Mouse (Mus musculus) liver, embryonic 13.5 days (tissue): Measurements from ENCODE around the gene Ap2a1. TPM values are rescaled to one million over a fixed set of nuclear protein-coding genes. Genes with fewer than 3 reads are reported as not detected.

Source experiments
- ATAC-seq: fragments of 200-750 bp; cut with Nextera tagmentation; 2 replicates; pipeline ENCODE4 v1.8.0; 2017; ENCODE audit warnings: low read depth, mild to moderate bottlenecking, moderate number of reproducible peaks, moderate library complexity
- DNase-seq: peaks from one replicate; pipeline ENCODE4 v3.0.0; 2022
- H3K27ac ChIP-seq: fragments of 300-500 bp; sonication (generic); 2 replicates; pipeline ENCODE4 v1.5.1; 2015; ENCODE audit warnings: moderate library complexity, mild to moderate bottlenecking, inconsistent platforms
- H3K27me3 ChIP-seq: fragments of 300-500 bp; sonication (generic); 2 replicates; pipeline ENCODE4 v1.6.1; 2015; ENCODE audit warnings: mild to moderate bottlenecking, inconsistent platforms
- H3K36me3 ChIP-seq: fragments of 300-500 bp; sonication (generic); 2 replicates; pipeline ENCODE4 v1.6.1; 2015; ENCODE audit warnings: mild to moderate bottlenecking, inconsistent platforms
- H3K4me1 ChIP-seq: fragments of 300-500 bp; sonication (generic); replicated peaks from 2 replicates; pipeline ENCODE4 v1.6.1; 2015; ENCODE audit warnings: inconsistent platforms
- H3K4me2 ChIP-seq: fragments of 300-500 bp; sonication (generic); 2 replicates; pipeline ENCODE4 v1.6.1; 2015; ENCODE audit warnings: inconsistent platforms, mild to moderate bottlenecking, moderate library complexity
- H3K4me3 ChIP-seq: fragments of 300-500 bp; sonication (generic); replicated peaks from 2 replicates; pipeline ENCODE4 v1.5.1; 2015; ENCODE audit warnings: mild to moderate bottlenecking, inconsistent platforms
- H3K9ac ChIP-seq: fragments of 300-500 bp; sonication (generic); 2 replicates; pipeline ENCODE4 v1.6.1; 2015; ENCODE audit warnings: mild to moderate bottlenecking, inconsistent platforms
- H3K9me3 ChIP-seq: fragments of 300-500 bp; sonication (generic); replicated peaks from 2 replicates; pipeline ENCODE4 v1.6.1; 2016; ENCODE audit warnings: inconsistent platforms
- WGBS: fragments of 180-500 bp; shearing (Covaris S2); methylation state at CpG from one replicate; pipeline ENCODE4 v1.1.7; 2015; ENCODE audit not compliant: insufficient replicate concordance; 5-methylcytosine and 5-hydroxymethylcytosine counted together
- polyA plus RNA-seq: library from polyadenylated mRNA; unstranded; fragments of >200 nt; fragmentation: Nextera tagmentation; extraction: Ambion mirVana; gene quantifications from 2 replicates; pipeline ENCODE4 v1.2.1, GENCODE M21; 2015

Gene Ap2a1
- polyA plus RNA-seq, 1 experiment from 2014 or later: 69.5 TPM

- H3K27me3 ChIP-seq: peaks cover 43% of the 10 kb centered on the region
- H3K36me3 ChIP-seq: no peaks in the 10 kb centered on the region
- H3K27ac ChIP-seq: peak overlapping the region; percentile 72
- peak overlapping the region; percentile 66 for H3K4me3 ChIP-seq
- H3K9ac ChIP-seq: peak overlapping the region; percentile 70
- ATAC-seq (peak; percentile 82), DNase-seq (peak; percentile 90)
- 6% methylated on average over 24 of the region's 24 CpGs for WGBS
- H3K9me3 ChIP-seq: no peaks in the 10 kb centered on the region
- peaks cover 26% of the 10 kb centered on the region for H3K4me1 ChIP-seq
- H3K4me2 ChIP-seq: peak overlapping the region; percentile 98
These were observed 23.5 kb upstream of the Ap2a1 start for GRCm38 (mm10) chr7:44952611-44953306.

DNA sequence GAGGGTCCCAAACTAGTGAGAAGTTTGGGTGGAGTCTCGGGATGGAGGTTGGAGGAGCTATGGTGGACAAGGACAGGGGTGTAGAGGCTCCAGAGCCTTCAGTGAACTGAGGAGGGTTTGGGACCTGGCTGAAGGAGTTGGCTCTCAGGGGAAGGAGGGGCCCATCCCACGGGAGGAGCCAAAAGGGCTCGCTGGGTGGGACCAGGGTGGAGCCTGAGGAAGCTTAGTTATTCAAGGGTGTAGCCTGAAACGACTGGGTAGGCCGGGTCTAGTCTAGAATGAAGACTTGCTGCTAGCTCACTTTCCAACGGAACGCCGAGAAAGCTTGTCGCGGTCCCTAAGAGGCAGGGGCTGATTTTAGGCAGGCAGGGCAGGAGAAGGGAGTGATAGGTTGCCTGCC is 22.7 kb upstream of the Ap2a1 start:
- peaks cover 51% of the 10 kb centered on the region for H3K27me3 ChIP-seq

GRCm38 (mm10) chr7:44949922-44950321 is 20.6 kb upstream of the Ap2a1 start:
- DNase-seq: no peak
- Histone ChIP-seq H3K4me3 (no peak overlapping the region), H3K9me3 (no peaks in the 10 kb centered on the region), H3K4me2 (no peak overlapping the region), H3K27me3 (peaks cover 54% of the 10 kb centered on the region), H3K36me3 (no peaks in the 10 kb centered on the region), H3K4me1 (peaks cover 26% of the 10 kb centered on the region), H3K27ac (no peak overlapping the region), H3K9ac (no peak overlapping the region)
- 46% methylated on average over 6 of the region's 6 CpGs for WGBS
- ATAC-seq: no peak

More for the DNA sequence above, 22.7 kb upstream of the Ap2a1 start:
- H3K27ac ChIP-seq: peak overlapping the region; percentile 72
- H3K4me2 ChIP-seq: peak overlapping the region; percentile 98
- no peaks in the 10 kb centered on the region for H3K36me3 ChIP-seq
- no peaks in the 10 kb centered on the region for H3K9me3 ChIP-seq
- WGBS: under 1% methylated on average over 10 of the region's 10 CpGs
- peak overlapping the region; percentile 70 for H3K9ac ChIP-seq
- H3K4me3 ChIP-seq: peak overlapping the region; percentile 66
- DNase-seq (peak; percentile 75), ATAC-seq (peak; percentile 85)
- H3K4me1 ChIP-seq: peaks cover 26% of the 10 kb centered on the region

- no peak for DNase-seq
- no peak within 1 kb of the TSS for H3K4me2 ChIP-seq
- no peaks in the 10 kb centered on the region for H3K9me3 ChIP-seq
- H3K27ac ChIP-seq: no peak within 1 kb of the TSS
- peaks cover 12% of the 10 kb centered on the region; the same call in 1 of the 2 replicates for H3K27me3 ChIP-seq
- H3K9ac ChIP-seq: no peak within 1 kb of the TSS
- no peak within 1 kb of the TSS for H3K4me3 ChIP-seq
- no peaks in the 10 kb centered on the region for H3K4me1 ChIP-seq
- no peak for ATAC-seq
- H3K36me3 ChIP-seq: no peaks in the 10 kb centered on the region
- WGBS: 75% methylated on average over 7 of the region's 7 CpGs
These were observed 13.6 kb upstream of the Ap2a1 start, which contains the start of gene Tsks for GRCm38 (mm10) chr7:44942904-44943303. Gene Tsks, plus strand, starts transcription at chr7:44943204.

DNA sequence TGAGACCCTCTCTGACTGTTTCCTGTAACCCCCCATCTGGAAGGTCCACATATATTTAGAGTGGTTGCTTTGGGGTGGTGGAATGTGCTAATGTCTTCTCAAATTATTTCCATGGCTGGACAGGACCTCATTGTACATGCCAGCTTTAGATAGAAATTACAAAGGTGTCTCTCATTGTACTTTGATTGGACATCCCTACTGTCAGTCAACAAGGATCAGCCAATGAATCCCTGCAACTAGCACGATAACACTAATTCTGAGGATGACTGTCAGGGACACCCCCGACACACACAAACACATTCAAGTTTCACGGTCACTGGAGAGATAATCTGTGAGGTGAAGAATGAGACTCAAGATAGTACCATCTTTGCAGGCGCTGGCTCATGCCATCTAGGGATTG is 9.4 kb upstream of the Ap2a1 start:
- H3K9ac ChIP-seq: no peak overlapping the region
- no peak for ATAC-seq
- no peak overlapping the region for H3K4me2 ChIP-seq
- no peak overlapping the region for H3K4me3 ChIP-seq
- H3K36me3 ChIP-seq: no peaks in the 10 kb centered on the region
- no peak overlapping the region for H3K27ac ChIP-seq
- no peaks in the 10 kb centered on the region for H3K4me1 ChIP-seq
- H3K27me3 ChIP-seq: 0 out of 2 replicates have a peak, but pooled peaks cover 2% of the 10 kb centered on the region
- no peak for DNase-seq
- no peaks in the 10 kb centered on the region for H3K9me3 ChIP-seq
- 69% methylated on average over 4 of the region's 4 CpGs for WGBS

DNA sequence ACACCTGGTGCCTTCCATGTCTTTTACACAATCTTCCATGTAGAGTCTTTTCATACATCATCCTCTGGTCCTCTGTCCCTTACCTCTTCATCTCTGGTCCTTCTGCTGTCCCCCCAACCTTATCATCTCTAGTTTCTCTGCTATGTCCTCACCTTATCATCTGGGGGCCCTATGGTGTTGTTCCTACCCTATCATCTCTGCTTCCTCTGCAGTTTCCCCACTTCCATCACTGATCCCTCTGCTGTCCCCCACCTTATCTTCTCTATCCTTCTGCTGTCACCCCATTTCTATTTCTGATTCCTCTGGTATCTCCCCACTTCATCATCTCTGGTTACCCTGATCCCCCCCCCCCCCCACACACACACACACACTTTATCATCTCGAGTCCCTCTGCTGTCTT is 726 bp downstream of the Ap2a1 start:
- Histone ChIP-seq H3K4me2 (peak overlapping the region; percentile 88), H3K4me3 (peak overlapping the region; percentile 98), H3K4me1 (peaks cover 55% of the 10 kb centered on the region), H3K27ac (peak overlapping the region; percentile 98), H3K9ac (peak overlapping the region; percentile 96), H3K36me3 (peaks cover 34% of the 10 kb centered on the region), H3K9me3 (no peaks in the 10 kb centered on the region), H3K27me3 (no peaks in the 10 kb centered on the region)
- WGBS: 0% methylated on average over 1 of the region's 1 CpGs
- DNase-seq (peak; percentile 34), ATAC-seq (peak; percentile 24)

- no peak for DNase-seq
- no peaks in the 10 kb centered on the region for H3K27me3 ChIP-seq
- H3K4me1 ChIP-seq: peaks cover 72% of the 10 kb centered on the region
- no peaks in the 10 kb centered on the region for H3K9me3 ChIP-seq
- ATAC-seq: no peak
- no peak overlapping the region for H3K4me2 ChIP-seq
- peaks cover 64% of the 10 kb centered on the region for H3K36me3 ChIP-seq
- no peak overlapping the region for H3K4me3 ChIP-seq
- H3K9ac ChIP-seq: no peak overlapping the region
- 69% methylated on average over 3 of the region's 3 CpGs for WGBS
- no peak overlapping the region for H3K27ac ChIP-seq
These were observed 3.8 kb downstream of the Ap2a1 start for GRCm38 (mm10) chr7:44925468-44925867.

DNA sequence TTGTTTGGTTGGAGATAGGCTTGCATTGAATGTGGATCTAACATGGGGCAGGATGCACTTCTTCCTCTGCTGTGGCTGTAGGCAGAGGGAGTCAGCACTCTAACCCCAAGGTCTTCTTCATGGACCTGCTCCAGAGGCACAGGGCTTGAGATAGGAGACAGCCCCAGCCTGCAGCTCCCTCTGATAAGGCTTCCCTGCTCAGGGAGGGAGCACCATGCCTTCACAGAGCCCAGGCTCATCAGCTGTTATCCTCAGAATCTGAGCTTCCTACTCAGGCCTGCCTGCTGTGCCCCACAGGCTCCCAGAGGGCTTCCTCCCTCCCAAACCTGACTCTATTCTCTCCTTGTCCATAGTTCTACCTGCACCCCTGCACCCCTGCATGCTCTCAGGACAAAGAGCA is 6.8 kb downstream of the Ap2a1 start:
- Histone ChIP-seq H3K4me1 (peaks cover 78% of the 10 kb centered on the region), H3K4me2 (peak overlapping the region; percentile 32), H3K9ac (peak overlapping the region; percentile 24; the same call in 1 of the 2 replicates), H3K36me3 (peaks cover 82% of the 10 kb centered on the region), H3K9me3 (no peaks in the 10 kb centered on the region), H3K27ac (peak overlapping the region; percentile 60), H3K27me3 (no peaks in the 10 kb centered on the region), H3K4me3 (no peak overlapping the region)
- peak; percentile 46 for DNase-seq
- ATAC-seq: peak; percentile 91

DNA sequence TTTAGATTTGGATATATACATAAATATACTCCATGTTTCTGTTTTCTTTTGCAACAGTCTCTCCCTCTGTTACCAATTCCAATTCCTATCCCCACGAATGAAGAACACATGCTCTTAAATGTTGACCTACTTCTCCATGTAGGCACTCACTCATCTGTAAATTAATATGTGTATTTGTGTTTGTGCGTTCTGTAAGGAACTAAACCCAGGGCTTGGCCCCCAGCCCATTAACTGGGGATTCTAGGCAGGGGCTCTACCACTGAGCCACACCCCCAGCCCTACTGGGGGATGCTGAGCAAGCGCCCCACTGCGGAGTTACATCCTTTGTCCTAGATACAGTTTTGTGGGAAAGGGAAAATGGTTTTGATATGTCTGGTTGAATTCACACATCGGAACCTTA is 10.2 kb downstream of the Ap2a1 start:
- H3K4me3 ChIP-seq: no peak overlapping the region
- H3K9ac ChIP-seq: peak overlapping the region; percentile 46
- ATAC-seq (no peak), DNase-seq (no peak)
- H3K4me2 ChIP-seq: no peak overlapping the region
- peaks cover 56% of the 10 kb centered on the region for H3K4me1 ChIP-seq
- no peaks in the 10 kb centered on the region for H3K27me3 ChIP-seq
- H3K9me3 ChIP-seq: no peaks in the 10 kb centered on the region
- H3K27ac ChIP-seq: peak overlapping the region; percentile 74; the same call in 1 of the 2 replicates
- peaks cover 88% of the 10 kb centered on the region for H3K36me3 ChIP-seq
- 91% methylated on average over 5 of the region's 5 CpGs for WGBS

DNA sequence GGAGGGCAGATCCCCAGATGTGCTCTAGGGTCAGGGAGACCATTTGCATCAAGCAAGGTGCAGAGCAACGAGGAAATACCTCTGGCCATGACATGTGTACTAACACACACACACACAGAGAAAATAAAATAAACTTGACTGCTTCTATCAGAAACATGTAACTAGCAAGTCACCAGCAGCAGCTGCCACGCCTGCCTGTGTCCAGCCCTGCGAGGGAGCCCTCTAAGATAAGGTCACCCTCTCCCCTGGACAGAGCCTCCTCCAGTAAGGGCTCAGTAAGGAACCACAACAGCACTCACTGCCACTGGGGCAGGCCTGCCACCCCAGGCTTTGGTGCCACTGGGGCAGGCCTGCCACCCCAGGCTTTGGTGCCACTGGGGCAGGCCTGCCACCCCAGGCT is 11.1 kb downstream of the Ap2a1 start:
- Histone ChIP-seq H3K9me3 (no peaks in the 10 kb centered on the region), H3K4me1 (peaks cover 49% of the 10 kb centered on the region), H3K4me3 (no peak overlapping the region), H3K27me3 (no peaks in the 10 kb centered on the region), H3K36me3 (peaks cover 88% of the 10 kb centered on the region), H3K4me2 (peak overlapping the region; percentile 43), H3K27ac (peak overlapping the region; percentile 74), H3K9ac (peak overlapping the region; percentile 46; the same call in 1 of the 2 replicates)
- ATAC-seq (peak; percentile 71), DNase-seq (no peak)
- WGBS: 45% methylated on average over 3 of the region's 3 CpGs

DNA sequence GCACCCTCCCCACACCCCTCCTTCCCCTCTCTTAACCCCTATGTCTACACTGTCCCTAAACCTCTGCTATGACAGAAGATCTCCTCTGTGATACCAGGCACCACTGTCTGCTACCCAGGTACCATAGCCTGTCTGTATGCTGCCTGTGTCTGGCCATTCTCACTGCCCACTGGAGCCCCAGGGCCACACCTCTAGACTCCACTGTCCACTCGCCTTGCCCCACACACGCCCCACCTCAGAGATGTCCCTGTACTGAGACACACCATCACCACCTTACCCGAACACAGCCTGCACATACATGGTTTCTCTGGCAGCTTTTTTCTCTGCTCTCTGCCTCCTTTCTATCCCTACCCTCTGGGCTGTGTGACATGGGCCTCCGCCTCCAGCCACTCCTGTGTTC is 12.4 kb downstream of the Ap2a1 start:
- no peak overlapping the region for H3K9ac ChIP-seq
- no peak overlapping the region for H3K4me2 ChIP-seq
- H3K27me3 ChIP-seq: no peaks in the 10 kb centered on the region
- H3K36me3 ChIP-seq: peaks cover 88% of the 10 kb centered on the region
- no peak overlapping the region for H3K4me3 ChIP-seq
- 88% methylated on average over 4 of the region's 4 CpGs for WGBS
- H3K4me1 ChIP-seq: peaks cover 36% of the 10 kb centered on the region
- peak overlapping the region; percentile 74; the same call in 1 of the 2 replicates for H3K27ac ChIP-seq
- DNase-seq: no peak
- H3K9me3 ChIP-seq: no peaks in the 10 kb centered on the region
- ATAC-seq: 0 out of 2 replicates have a peak, but pooled peaks have one; percentile 18

DNA sequence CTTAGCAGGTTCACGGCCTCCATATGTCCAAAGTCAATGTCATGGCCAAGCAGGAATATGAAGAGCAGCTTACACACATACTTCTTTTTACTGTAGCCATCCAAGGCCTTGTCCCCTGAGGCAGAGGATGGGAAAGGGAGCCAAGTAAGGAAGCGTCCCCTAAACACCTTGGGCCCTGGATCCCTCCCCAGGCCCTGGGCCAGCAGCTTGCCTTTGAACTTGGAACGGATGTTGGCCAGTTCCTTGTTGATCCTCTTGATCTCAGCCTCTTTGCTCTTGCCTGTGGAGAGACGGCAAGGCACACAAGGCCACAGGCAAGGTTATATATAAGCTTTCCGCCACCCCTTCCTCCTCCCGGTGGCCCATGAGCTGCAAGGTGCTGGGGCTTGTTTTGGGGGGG is 13.1 kb downstream of the Ap2a1 start:
- no peak overlapping the region for H3K9ac ChIP-seq
- H3K27me3 ChIP-seq: no peaks in the 10 kb centered on the region
- DNase-seq (no peak), ATAC-seq (no peak)
- peaks cover 89% of the 10 kb centered on the region for H3K36me3 ChIP-seq
- no peak overlapping the region for H3K27ac ChIP-seq
- WGBS: 90% methylated on average over 6 of the region's 6 CpGs
- no peaks in the 10 kb centered on the region for H3K9me3 ChIP-seq
- no peak overlapping the region for H3K4me3 ChIP-seq
- no peak overlapping the region for H3K4me2 ChIP-seq
- H3K4me1 ChIP-seq: peaks cover 32% of the 10 kb centered on the region
